Mouse (Mus musculus) yolk sac, embryonic 10.5 days (tissue): ENCODE results near the gene Hist1h3f.
"Not testable (repeated sequence)": the region's sequence is repeated elsewhere in the genome, so short reads cannot be mapped to it uniquely, and the experiment has no call there.

ENCODE experiments used
- DNase-seq: peaks from one replicate; pipeline ENCODE4 v3.0.0-alpha.2; 2017; ENCODE audit warnings: low spot score

Hist1h3f gene

DNA sequence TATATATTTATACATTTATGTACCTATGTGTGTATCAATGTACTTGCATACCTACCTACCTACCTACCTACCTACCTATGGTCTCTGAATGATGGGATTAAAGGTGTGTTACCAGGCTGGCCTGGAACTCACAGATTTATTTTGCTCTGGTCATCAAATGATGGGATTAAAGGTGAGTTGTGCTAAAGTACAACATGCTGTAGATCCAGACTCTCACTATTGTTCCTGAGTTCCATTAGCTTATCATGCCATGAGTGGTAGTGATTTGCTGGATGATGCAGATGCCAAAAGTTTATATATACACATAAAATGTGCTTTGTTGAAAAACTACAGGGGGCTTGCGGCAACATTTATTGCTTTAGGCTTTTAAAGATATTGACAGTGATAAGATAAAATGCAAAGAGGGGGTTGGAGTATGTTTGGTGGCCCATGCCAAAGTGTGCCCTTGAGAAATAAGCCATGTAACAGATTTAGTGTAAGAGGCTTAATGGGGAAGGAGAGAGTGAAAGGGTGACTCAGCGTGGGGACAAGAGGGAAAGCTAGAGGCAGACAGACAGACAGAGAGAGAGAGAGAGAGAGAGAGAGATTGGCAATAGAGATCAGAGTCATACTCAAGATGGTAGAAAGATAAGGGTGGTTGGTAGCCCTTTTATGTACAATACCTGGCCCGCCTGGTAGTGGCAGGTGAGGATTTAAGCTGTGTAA, 6.7 kb upstream of the Hist1h3f start:
- no peak for DNase-seq

DNA sequence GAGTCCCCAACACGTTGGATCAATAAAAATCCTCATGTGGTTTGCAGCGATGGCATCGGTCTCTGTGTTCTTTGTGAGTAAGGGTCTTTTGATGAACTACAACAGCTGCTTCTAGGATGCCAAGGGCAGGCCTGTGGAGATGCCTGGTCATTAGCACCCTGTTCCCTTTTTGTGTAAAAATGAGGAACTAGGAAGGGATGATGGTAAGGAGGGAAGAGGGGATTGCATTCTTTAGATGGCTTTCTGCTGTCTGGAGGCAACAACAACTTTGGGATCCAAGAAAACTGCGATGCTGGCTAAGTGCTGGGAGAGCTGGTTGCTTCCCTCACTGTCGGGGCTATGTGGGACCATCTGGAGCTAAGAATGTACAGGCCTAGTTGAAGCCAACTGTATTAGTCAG, 5.6 kb upstream of the Hist1h3f start:
- DNase-seq, result no peak

DNA sequence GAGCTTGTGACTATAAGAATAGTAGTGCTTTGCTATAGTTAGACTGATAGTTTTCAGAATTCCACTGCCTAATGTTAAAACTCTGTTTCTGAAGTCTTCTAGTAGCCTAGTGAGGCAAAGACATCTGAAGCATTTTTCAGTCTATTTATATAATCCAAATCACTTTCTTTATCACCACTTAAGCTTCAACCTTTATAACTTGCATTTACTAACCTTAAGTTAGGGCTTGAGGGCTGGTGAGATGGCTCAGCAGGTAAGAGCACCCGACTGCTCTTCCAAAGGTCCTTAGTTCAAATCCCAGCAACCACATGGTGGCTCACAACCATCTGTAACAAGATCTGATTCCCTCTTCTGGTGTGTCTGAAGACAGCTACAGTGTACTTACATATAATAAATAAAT, 4.0 kb upstream of the Hist1h3f start:
- DNase-seq, result not testable (repeated sequence)

DNA sequence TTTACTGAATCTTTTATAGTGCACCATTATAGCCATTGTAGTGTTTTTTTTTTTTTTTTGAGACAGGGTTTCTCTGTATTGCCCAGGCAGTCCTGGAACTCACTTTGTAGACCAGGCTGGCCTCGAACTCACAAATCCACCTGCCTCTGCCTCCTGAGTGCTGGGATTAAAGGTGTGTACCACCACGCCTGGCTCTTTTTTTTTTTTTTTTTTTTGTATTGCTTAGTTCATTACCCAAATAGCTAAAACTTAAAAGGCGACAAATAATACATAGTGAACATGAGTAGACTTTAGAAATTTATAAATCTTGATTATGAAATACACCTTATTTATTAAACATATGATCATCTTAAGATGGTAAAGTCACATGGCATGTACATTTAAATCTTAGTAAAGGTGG, 2.4 kb upstream of the Hist1h3f start:
- no peak for DNase-seq

DNA sequence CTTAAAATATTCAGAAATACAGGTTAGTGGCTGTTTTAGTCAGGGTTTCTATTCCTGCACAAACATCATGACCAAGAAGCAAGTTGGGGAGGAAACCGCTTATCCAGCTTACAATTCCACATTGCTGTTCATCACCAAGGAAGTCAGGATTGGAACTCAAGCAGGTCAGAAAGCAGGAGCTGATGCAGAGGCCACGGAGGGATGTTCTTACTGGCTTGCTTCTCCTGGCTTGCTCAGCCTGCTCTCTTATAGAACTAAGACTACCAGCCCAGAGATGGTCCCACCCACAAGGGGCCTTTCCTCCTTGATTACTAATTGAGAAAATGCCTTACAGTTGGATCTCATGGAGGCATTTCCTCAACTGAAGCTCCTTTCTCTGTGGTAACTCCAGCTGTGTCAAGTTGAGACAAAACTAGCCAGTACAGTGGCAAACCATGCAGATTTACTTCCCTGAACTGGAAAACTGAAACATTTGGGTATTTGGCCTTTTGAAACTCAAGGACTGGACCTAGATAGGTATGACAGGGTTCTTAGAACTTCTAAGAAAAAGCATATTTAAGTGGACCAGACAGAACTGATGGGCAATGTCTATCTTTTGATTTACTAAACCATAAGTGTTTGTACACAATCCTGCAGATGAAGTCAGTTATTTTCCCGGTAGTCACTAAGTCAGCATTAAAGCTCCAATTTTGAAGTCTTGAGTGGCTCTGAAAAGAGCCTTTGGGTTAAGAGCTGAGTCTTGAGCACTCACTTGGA, 1.4 kb upstream of the Hist1h3f start:
- DNase-seq, result not testable (repeated sequence)

DNA sequence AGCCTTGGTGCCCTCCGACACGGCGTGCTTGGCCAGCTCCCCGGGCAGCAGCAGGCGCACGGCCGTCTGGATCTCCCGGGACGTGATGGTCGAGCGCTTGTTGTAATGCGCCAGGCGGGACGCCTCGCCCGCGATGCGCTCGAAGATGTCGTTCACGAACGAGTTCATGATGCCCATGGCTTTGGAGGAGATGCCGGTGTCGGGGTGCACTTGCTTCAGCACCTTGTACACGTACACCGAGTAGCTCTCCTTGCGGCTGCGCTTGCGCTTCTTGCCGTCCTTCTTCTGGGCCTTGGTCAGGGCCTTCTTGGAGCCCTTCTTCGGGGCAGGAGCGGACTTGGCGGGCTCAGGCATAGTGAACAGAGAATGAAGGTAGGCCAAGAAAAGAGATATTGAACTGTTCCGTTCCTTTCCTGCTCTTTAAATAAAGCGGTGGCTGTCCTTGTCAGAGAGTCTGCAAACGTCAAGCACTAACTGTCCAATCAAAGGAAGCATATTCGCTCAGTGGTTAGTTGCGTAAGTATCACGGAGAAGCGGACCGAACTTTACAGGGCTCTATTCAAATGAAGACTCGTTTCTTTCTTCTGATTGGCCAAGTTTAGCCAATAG, 749 bp upstream of the Hist1h3f start, which contains the start of gene Hist1h2bh:
Hist1h2bh (minus strand) TSS at position 394 of the 609 bp plus-strand sequence.
- peak; percentile 92 for DNase-seq

DNA sequence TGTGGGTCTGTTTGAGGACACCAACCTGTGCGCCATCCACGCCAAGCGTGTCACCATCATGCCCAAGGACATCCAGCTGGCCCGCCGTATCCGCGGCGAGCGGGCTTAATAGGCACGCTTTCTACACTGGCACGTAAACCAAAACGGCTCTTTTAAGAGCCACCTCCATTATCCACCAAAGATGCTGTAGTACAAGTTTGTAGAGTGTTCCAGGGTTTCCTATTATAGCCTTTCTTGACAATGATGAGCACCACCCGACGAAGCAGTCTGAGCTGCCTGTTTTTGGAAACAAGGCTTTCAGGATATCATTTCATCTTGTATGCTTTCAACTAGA, 902 bp downstream of the Hist1h3f start:
- not testable (repeated sequence) for DNase-seq

DNA sequence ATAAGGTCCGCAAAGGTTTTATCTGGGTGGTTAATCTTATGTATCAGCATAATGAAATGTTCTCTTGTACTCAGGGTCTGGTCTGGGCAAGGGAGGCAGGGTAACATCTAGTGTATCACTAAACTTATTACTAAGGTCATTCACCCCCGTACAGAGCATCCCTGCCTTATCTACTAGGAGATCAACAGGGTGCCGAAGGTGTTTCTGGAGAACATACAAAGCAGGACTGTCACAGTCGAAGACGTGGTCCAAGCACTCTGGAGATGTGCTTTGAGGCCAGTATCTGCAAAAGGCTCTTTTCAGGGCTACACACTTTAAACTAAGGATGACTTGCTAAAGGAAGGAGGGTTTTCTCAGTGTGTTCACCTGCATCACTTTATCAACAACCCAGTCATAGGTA, 2.8 kb downstream of the Hist1h3f start:
- no peak for DNase-seq

DNA sequence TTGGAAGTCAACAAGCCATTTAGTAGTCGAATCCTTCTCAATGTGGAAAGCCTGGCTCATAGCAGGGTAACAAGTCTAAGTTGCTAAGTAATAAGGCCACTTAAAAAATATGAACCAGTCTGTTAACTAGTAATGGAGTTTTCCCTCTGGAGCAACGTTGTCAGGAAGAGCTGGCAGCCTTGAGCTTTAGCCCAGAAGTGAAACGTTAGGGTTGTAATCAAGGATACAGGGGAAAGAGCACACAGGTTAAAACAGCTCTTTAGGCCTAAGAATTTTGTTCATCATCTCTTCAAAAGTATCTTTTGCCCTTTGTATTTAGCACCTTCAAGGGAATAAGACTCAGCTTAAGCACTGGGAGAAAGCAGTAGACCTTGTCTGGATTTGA, 6.9 kb downstream of the Hist1h3f start:
- peak; percentile 60 for DNase-seq

DNA sequence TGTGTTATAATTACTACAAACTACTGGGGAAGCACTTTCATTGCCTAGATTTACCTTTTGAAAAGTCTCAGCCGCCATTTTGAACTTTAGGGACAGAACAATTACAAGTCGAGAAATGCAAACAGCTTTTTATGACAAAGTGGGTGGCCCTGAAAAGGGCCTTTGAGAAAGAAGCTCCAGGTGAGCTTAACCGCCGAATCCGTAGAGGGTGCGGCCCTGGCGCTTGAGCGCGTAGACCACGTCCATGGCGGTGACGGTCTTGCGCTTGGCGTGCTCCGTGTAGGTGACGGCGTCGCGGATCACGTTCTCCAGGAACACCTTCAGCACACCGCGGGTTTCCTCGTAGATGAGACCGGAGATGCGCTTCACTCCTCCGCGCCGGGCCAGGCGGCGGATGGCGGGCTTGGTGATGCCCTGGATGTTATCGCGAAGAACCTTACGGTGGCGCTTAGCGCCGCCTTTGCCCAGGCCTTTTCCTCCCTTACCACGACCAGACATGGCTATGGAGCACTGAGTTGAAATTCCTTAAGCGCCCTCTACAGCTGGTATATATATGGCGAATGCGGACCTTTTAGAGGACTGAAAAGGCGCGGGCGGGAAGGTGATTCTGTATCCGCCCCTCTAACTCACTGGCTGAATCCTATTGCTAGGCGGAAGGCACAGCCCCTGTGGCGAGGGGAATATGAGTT, 7.4 kb downstream of the Hist1h3f start, which contains the start of gene Hist1h4f:
Hist1h4f (minus strand) TSS at position 503 of the 689 bp plus-strand sequence.
- DNase-seq, result peak; percentile 98

DNA sequence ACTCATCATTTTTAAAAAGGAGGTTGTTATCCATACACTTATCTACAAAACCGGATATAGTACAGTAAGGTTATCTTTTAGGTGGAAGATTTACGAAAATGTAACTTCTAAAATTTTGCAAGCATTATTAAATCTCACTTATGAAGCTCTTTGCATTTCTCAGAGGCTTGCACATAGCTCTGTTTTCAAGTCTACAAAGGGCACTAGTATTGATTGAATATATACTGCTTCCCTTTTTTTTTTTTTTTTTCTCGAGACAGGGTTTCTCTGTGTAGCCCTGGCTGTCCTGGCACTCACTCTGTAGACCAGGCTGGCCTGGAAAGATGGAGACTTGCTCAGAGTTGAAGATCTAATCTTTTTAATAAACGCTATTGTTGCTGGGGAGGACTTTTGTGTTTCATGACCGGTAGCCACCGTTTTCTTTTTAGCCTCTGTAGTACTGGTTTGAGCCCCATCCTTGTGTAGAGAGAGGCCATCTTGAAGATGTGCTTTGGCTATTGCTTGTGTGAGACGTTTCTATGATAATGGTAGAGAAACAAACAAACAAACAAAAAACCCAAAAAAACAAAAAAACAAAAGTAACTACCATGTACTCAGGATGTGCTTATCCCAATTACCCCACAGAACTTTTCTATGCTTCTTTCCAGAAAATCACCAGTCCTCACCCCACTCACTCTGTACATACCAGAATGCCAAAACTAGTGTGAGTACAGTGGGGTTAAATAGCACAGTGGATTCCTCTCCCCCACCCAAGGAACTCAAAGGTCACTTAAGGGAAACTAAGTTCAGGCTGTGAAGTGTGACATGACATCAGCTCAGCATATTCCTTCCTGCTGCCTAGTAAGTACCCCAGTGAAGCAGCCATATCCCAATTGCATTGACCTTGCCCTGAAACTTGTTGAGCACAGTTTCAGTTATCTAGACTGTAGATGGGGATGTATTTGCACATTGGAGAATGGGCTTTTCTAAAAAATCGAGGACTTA, 8.4 kb downstream of the Hist1h3f start:
- no peak for DNase-seq

DNA sequence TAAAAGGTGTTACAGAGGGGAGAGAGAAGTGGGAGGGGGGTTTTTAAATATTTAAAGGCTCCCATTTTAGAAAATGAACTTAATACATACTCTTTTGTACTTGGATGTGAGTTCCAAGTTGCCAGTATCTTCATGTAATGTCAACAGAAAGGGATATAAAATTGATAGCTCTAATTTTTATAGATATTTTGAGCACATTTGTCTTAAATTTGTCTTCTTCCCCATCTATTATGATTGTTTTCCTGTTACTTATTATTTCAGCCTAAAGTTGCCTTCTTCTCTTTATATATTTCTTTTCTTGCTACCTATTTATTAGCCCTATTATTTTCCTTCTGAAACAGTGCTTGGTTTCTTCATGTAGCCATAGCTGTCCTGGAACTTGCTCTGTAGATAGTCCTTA, 9.1 kb downstream of the Hist1h3f start, which contains the start of gene Hist1h1d:
Hist1h1d (plus strand) TSS at position 301 of the 400 bp plus-strand sequence.
- DNase-seq, result no peak

DNA sequence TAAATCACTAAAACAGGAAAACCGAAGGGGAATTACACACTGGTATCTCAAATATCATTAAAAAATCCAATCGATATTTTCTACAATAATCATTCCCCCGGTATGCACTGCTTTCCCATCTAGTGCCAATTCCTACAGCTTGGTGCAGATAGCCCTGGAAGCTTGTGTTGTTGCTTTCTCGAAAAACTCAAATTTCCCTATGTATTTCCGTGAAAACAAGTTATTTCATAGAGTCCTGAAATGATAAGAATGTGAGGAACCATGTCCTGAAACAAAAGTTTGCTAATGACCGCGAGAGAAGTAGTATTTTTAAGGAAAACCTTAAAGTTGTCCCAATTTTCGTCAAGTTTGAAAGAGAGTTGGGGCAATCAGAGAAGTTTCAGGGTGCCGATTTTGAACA, 10.5 kb downstream of the Hist1h3f start:
- DNase-seq, result peak; percentile 38

DNA sequence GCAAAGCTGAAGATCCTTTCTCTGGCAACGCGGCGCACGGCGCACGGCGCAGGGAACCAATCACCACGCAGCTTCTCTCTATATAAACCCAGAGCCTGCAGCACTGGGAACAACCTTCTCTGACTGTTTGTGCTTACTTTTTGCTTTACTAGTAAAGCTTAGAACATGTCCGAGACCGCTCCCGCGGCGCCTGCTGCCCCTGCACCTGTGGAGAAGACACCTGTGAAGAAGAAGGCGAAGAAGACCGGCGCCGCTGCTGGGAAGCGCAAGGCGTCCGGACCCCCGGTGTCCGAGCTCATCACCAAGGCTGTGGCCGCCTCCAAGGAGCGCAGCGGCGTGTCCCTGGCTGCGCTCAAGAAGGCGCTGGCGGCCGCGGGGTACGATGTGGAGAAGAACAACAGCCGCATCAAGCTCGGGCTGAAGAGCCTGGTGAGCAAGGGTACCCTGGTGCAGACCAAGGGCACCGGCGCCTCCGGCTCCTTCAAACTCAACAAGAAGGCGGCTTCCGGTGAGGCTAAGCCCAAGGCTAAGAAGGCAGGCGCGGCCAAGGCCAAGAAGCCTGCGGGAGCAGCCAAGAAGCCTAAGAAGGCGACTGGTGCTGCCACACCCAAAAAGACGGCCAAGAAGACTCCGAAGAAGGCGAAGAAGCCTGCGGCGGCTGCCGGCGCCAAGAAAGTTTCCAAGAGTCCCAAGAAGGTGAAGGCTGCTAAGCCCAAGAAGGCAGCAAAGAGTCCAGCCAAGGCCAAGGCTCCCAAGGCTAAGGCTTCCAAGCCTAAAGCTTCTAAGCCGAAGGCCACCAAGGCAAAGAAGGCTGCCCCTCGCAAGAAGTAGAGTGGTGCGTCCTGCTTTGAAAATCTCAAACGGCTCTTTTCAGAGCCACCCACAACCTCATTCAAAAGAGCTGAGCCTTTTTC, 11.3 kb downstream of the Hist1h3f start:
- DNase-seq, result peak; percentile 95

DNA sequence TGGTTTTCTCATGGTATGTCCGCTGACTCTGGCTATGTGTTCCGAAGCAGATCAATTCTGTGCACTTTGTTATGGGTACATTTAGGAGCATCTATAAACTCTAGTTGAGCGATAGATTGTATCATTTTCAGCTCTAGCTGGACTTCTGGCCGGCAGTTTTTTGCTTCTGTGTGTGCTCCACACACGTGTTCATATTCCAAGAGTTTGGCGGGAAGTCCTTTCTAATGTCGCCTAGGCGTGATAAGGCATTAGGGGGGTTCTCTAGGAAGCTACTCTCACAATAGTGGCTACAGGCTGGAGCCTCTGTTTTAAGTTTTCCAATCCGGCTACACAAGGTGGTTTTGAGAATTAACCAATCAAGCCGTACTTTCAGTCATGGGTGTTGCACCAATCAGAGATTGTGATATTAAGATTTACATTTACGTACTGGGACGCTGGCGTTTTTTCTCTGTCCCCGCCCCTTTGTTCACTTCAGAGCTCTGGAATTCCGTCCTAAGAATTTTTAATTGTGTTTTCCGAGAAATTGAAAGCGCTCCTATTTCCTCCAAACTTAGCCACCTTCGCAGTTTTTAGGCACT, 12.1 kb downstream of the Hist1h3f start:
- peak; percentile 91 for DNase-seq

DNA sequence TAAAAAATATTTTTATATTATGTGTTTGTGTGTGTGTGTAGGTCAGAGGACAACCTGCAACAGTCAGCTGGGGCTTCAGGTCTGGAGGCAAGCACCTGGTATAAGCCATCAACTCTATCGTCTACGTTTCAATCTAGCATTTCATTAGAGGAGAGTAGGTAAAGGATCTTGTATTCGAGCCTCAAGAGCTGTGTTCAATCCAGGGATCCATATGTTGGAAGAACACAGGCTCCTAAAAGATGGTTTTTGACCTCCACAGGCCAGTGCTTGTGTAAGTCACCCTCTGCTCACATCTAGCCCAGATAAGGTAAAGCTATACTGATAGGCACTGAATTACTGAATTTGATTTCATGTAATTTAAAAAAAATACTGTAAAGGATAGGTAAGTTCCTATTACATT, 13.1 kb downstream of the Hist1h3f start:
- no peak for DNase-seq

DNA sequence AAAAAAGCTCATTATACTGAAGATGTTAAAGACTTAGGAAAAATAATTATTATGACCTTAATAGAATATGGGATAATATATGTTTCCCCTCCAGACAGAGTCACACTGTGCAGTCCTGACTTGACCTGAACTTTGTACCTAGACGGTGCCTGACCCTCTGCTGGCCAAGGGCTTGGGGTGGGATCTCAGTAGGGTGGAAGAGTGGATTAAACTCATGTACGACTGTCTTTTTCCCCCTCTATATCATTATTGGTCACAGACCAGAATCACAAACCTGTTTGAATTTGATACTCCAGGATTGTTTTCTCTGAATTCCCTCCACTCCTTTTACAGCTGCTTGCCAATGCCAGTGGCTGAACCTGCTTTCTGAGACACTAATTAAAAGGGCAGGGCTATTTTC, 16.8 kb downstream of the Hist1h3f start:
- DNase-seq, result peak; percentile 53

DNA sequence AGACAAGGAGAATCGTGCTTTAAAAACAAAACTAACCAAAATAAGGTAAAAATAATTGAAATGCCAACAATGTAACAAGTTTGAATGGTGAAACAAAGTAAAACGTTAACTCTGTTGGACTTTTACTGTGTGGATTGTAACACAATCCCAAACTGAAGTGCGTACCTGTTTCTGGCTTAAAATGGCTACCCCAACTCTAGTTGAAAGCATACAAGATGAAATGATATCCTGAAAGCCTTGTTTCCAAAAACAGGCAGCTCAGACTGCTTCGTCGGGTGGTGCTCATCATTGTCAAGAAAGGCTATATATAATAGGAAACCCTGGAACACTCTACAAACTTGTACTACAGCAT, 17.7 kb downstream of the Hist1h3f start:
- not testable (repeated sequence) for DNase-seq

DNA sequence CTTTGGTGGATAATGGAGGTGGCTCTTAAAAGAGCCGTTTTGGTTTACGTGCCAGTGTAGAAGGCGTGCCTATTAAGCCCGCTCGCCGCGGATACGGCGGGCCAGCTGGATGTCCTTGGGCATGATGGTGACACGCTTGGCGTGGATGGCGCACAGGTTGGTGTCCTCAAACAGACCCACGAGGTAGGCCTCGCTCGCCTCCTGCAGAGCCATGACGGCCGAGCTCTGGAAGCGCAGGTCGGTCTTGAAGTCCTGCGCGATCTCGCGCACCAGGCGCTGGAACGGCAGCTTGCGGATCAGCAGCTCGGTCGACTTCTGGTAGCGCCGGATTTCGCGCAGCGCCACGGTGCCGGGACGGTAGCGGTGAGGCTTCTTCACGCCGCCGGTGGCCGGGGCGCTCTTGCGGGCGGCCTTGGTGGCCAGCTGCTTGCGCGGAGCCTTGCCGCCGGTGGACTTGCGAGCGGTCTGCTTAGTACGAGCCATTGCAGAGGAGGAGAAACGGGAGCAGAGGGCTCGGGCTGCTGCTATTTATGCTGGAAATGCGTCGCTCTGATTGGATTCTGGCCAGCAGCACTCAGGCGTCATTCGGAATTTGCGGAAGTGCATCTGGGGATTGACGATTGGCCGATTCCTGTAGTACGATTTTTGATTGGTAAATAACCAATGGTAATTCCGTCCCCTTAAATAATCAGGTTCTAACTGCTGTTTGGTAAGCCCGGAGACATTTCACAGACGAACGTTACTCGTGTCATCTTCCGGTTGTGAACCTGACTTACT, 18.2 kb downstream of the Hist1h3f start, which contains the start of gene Hist1h3e:
Hist1h3e (minus strand) TSS at position 487 of the 777 bp plus-strand sequence.
- DNase-seq, result peak; percentile 98
